Mouse (Mus musculus): Measurements from ENCODE around the gene Ppp1r15b. TPM values are rescaled to one million over a fixed set of nuclear protein-coding genes. Genes with fewer than 3 reads are reported as not detected.

Gene Ppp1r15b
- total and polyA plus RNA-seq, 2 experiments from 2014 or later, result 18.7 to 49.5 TPM

DNA sequence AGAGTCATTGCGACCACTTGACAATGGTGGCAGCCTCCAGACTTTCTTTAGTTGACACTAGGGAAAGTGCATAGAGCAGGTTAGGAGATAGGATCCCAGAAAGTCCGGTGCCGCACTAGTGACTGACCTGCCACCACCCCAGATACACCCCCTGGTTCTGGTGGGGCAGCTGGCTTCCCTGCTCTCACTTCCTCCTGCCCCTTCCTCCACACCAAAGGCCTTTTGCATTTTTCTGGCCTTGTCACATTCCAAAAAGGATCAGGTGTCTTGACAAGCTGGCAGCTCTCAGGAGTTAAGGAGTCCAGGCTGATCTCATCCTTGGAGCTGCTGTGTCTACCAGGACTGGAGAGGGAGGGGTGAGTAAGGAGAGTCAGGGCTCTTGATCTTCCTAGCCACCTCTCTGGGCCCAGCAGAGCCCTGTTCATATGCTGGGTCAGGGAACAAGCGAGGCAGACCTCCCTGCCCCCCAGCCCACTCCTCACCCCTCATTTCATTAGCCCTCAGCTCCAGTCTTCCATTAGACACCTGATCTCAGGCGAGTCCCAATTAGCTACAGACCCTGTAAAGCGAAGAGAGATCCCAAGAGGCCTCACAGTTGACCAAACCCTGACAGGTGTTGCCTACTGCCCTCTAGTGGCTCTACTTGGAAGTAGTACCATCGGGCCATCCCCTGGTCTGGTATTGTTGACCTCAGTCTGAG is 43.6 kb upstream of the Ppp1r15b start:
- ATAC-seq, result peak; percentile 64
- H3K36me3 ChIP-seq (ENCODE audit: insufficient read depth), result peaks cover 67% of the 10 kb centered on the region
- WGBS, result 42% methylated on average over 7 of the region's 7 CpGs
- no peak overlapping the region for H3K4me3 ChIP-seq (ENCODE audit: low read depth, low read length)
- no peaks in the 10 kb centered on the region for H3K9me3 ChIP-seq (ENCODE audit: low read length)
- no peak overlapping the region for H3K9ac ChIP-seq
- DNase-seq, result peak; percentile 69
- H3K4me1 ChIP-seq (ENCODE audit: insufficient read depth), result no peaks in the 10 kb centered on the region
- H3K27ac ChIP-seq (ENCODE audit: low read depth, low read length), result no peak overlapping the region
- no peak overlapping the region for H3K4me2 ChIP-seq (ENCODE audit: low read depth)
- no peaks in the 10 kb centered on the region for H3K27me3 ChIP-seq (ENCODE audit: insufficient read depth, low read length)
- TF ChIP-seq CTCF (IDR thresholded peaks at IDR 0.05; ENCODE audit: low read depth), result peak; percentile 86

DNA sequence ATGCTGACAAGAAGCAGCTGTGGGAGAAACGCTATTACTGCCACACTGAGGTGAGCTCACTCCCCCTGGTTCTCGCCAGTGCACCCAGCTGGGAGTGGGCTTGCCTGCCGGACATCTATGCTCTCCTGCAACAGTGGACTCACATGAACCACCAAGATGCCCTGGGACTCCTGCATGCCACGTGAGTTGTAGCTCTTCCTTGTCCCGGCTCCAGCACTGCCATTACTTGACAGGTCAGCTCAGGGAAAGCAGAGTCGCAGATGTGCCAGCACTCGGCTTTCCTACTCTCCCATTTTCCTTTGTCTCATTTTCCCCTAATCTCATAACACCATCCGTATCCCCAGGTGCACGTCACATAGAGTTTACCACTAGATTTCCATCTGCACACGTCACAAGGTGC is 42.7 kb upstream of the Ppp1r15b start:
- Histone ChIP-seq H3K4me1 (ENCODE audit: insufficient read depth) (no peaks in the 10 kb centered on the region), H3K36me3 (ENCODE audit: insufficient read depth) (peaks cover 66% of the 10 kb centered on the region), H3K27me3 (ENCODE audit: insufficient read depth, low read length) (no peaks in the 10 kb centered on the region), H3K4me2 (ENCODE audit: low read depth) (no peak overlapping the region), H3K9me3 (ENCODE audit: low read length) (no peaks in the 10 kb centered on the region), H3K4me3 (ENCODE audit: low read depth, low read length) (no peak overlapping the region), H3K9ac (no peak overlapping the region), H3K27ac (ENCODE audit: low read depth, low read length) (no peak overlapping the region)
- ATAC-seq (no peak), DNase-seq (no peak)
- WGBS, result 90% methylated on average over 10 of the region's 10 CpGs
- TF ChIP-seq CTCF (IDR thresholded peaks at IDR 0.05; ENCODE audit: low read depth), result no peak

GRCm38 (mm10) chr1:133089415-133089814 is 41.5 kb upstream of the Ppp1r15b start:
- no peaks in the 10 kb centered on the region for H3K4me1 ChIP-seq (ENCODE audit: insufficient read depth)
- no peak overlapping the region for H3K9ac ChIP-seq
- H3K4me2 ChIP-seq (ENCODE audit: low read depth), result no peak overlapping the region
- DNase-seq, result no peak
- H3K4me3 ChIP-seq (ENCODE audit: low read depth, low read length), result no peak overlapping the region
- TF ChIP-seq CTCF (IDR thresholded peaks at IDR 0.05; ENCODE audit: low read depth), result no peak
- H3K9me3 ChIP-seq (ENCODE audit: low read length), result no peaks in the 10 kb centered on the region
- 80% methylated on average over 4 of the region's 4 CpGs for WGBS
- no peak overlapping the region for H3K27ac ChIP-seq (ENCODE audit: low read depth, low read length)
- no peaks in the 10 kb centered on the region for H3K27me3 ChIP-seq (ENCODE audit: insufficient read depth, low read length)
- peaks cover 72% of the 10 kb centered on the region for H3K36me3 ChIP-seq (ENCODE audit: insufficient read depth)
- no peak for ATAC-seq

GRCm38 (mm10) chr1:133090641-133091040 is 40.3 kb upstream of the Ppp1r15b start:
- Histone ChIP-seq H3K9ac (no peak overlapping the region), H3K4me2 (ENCODE audit: low read depth) (no peak overlapping the region), H3K27me3 (ENCODE audit: insufficient read depth, low read length) (no peaks in the 10 kb centered on the region), H3K4me3 (ENCODE audit: low read depth, low read length) (no peak overlapping the region), H3K36me3 (ENCODE audit: insufficient read depth) (peaks cover 72% of the 10 kb centered on the region), H3K4me1 (ENCODE audit: insufficient read depth) (no peaks in the 10 kb centered on the region), H3K27ac (ENCODE audit: low read depth, low read length) (no peak overlapping the region), H3K9me3 (ENCODE audit: low read length) (no peaks in the 10 kb centered on the region)
- DNase-seq, result no peak
- no peak for ATAC-seq
- 91% methylated on average over 6 of the region's 6 CpGs for WGBS
- no peak for TF ChIP-seq CTCF (IDR thresholded peaks at IDR 0.05; ENCODE audit: low read depth)

GRCm38 (mm10) chr1:133091483-133091882 is 39.5 kb upstream of the Ppp1r15b start:
- no peak for ATAC-seq
- Histone ChIP-seq H3K4me3 (ENCODE audit: low read depth, low read length) (no peak overlapping the region), H3K36me3 (ENCODE audit: insufficient read depth) (peaks cover 73% of the 10 kb centered on the region), H3K27ac (ENCODE audit: low read depth, low read length) (no peak overlapping the region), H3K9ac (no peak overlapping the region), H3K4me2 (ENCODE audit: low read depth) (no peak overlapping the region), H3K27me3 (ENCODE audit: insufficient read depth, low read length) (no peaks in the 10 kb centered on the region), H3K4me1 (ENCODE audit: insufficient read depth) (no peaks in the 10 kb centered on the region), H3K9me3 (ENCODE audit: low read length) (no peaks in the 10 kb centered on the region)
- TF ChIP-seq CTCF (IDR thresholded peaks at IDR 0.05; ENCODE audit: low read depth), result no peak
- WGBS, result 89% methylated on average over 8 of the region's 8 CpGs
- no peak for DNase-seq

DNA sequence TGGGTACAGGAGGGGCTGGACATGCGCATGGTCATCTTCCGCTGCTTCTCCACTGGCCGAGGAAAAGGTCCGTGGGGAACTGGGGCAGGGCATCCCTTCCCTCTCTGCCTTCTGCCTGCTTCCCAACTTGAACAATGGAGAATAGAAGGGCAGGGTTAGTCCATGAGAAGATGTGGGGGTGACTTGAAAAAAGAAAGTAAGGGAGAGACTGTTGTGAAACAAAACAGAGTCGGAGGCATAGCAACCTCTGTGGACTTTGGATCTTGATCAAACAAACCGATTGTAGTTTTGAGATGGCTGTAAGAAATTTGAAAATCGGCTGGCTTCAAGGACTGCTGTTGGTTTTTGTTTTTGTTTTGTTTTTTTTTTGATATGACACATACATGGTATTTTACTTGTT is 37.2 kb upstream of the Ppp1r15b start:
- no peak overlapping the region for H3K9ac ChIP-seq
- H3K9me3 ChIP-seq (ENCODE audit: low read length), result no peaks in the 10 kb centered on the region
- no peak for TF ChIP-seq CTCF (IDR thresholded peaks at IDR 0.05; ENCODE audit: low read depth)
- WGBS, result 88% methylated on average over 7 of the region's 7 CpGs
- H3K27ac ChIP-seq (ENCODE audit: low read depth, low read length), result no peak overlapping the region
- ATAC-seq (no peak), DNase-seq (no peak)
- H3K4me3 ChIP-seq (ENCODE audit: low read depth, low read length), result no peak overlapping the region
- no peaks in the 10 kb centered on the region for H3K27me3 ChIP-seq (ENCODE audit: insufficient read depth, low read length)
- H3K36me3 ChIP-seq (ENCODE audit: insufficient read depth), result peaks cover 84% of the 10 kb centered on the region
- H3K4me1 ChIP-seq (ENCODE audit: insufficient read depth), result no peaks in the 10 kb centered on the region
- no peak overlapping the region for H3K4me2 ChIP-seq (ENCODE audit: low read depth)

GRCm38 (mm10) chr1:133100980-133101798 is 29.8 kb upstream of the Ppp1r15b start:
- WGBS, result 44% methylated on average over 17 of the region's 17 CpGs
- DNase-seq (peak; percentile 83), ATAC-seq (peak; percentile 74)
- H3K4me2 ChIP-seq (ENCODE audit: low read depth), result no peak overlapping the region
- H3K36me3 ChIP-seq (ENCODE audit: insufficient read depth), result peaks cover 86% of the 10 kb centered on the region
- no peak overlapping the region for H3K27ac ChIP-seq (ENCODE audit: low read depth, low read length)
- no peak overlapping the region for H3K9ac ChIP-seq
- H3K9me3 ChIP-seq (ENCODE audit: low read length), result no peaks in the 10 kb centered on the region
- H3K27me3 ChIP-seq (ENCODE audit: insufficient read depth, low read length), result no peaks in the 10 kb centered on the region
- TF ChIP-seq CTCF (IDR thresholded peaks at IDR 0.05; ENCODE audit: low read depth), result peak; percentile 87
- H3K4me3 ChIP-seq (ENCODE audit: low read depth, low read length), result no peak overlapping the region
- no peaks in the 10 kb centered on the region for H3K4me1 ChIP-seq (ENCODE audit: insufficient read depth)

Measured in forebrain, postnatal 0 days (tissue).